Mouse (Mus musculus) neural tube, embryonic 12.5 days (tissue): ENCODE data around the gene Zfp385b. TPM values are rescaled to one million over a fixed set of nuclear protein-coding genes. Genes with fewer than 3 reads are reported as not detected.
A peak's percentile ranks its signal among the peaks of the same experiment; 100 is the strongest.

Experiments
- ATAC-seq: fragments of 200-750 bp; cut with Nextera tagmentation; 2 replicates; pipeline ENCODE4 v1.8.0; 2017; ENCODE audit warnings: low read depth, mild to moderate bottlenecking, moderate TSS enrichment, moderate library complexity; ENCODE audit not compliant: low FRiP score
- H3K27ac ChIP-seq: fragments of 300-500 bp; sonication (generic); 2 replicates; pipeline ENCODE4 v1.5.1; 2016
- H3K27me3 ChIP-seq: fragments of 300-500 bp; sonication (generic); replicated peaks from 2 replicates; pipeline ENCODE4 v1.6.1; 2016; ENCODE audit warnings: mild to moderate bottlenecking
- H3K36me3 ChIP-seq: fragments of 300-500 bp; sonication (generic); 2 replicates; pipeline ENCODE4 v1.6.1; 2016; ENCODE audit warnings: mild to moderate bottlenecking
- H3K4me1 ChIP-seq: fragments of 300-500 bp; sonication (generic); 2 replicates; pipeline ENCODE4 v1.6.1; 2016
- H3K4me2 ChIP-seq: fragments of 300-500 bp; sonication (generic); replicated peaks from 2 replicates; pipeline ENCODE4 v1.6.1; 2016; ENCODE audit warnings: mild to moderate bottlenecking
- H3K4me3 ChIP-seq: fragments of 300-500 bp; sonication (generic); 2 replicates; pipeline ENCODE4 v1.5.1; 2016
- H3K9ac ChIP-seq: fragments of 300-500 bp; sonication (generic); 2 replicates; pipeline ENCODE4 v1.6.1; 2016; ENCODE audit warnings: mild to moderate bottlenecking
- H3K9me3 ChIP-seq: fragments of 300-500 bp; sonication (generic); 2 replicates; pipeline ENCODE4 v1.6.1; 2016; ENCODE audit warnings: mild to moderate bottlenecking
- WGBS: fragments of 180-500 bp; shearing (Covaris S2); methylation state at CpG from one replicate; pipeline ENCODE4 v1.1.7; 2016; 5-methylcytosine and 5-hydroxymethylcytosine counted together
- polyA plus RNA-seq: library from polyadenylated mRNA; unstranded; fragments of >200 nt; fragmentation: Nextera tagmentation; extraction: Ambion mirVana; gene quantifications from 2 replicates; pipeline ENCODE4 v1.2.1, GENCODE M21; 2016

The Zfp385b gene
- polyA plus RNA-seq, 1 experiment from 2014 or later: 3.6 TPM

DNA sequence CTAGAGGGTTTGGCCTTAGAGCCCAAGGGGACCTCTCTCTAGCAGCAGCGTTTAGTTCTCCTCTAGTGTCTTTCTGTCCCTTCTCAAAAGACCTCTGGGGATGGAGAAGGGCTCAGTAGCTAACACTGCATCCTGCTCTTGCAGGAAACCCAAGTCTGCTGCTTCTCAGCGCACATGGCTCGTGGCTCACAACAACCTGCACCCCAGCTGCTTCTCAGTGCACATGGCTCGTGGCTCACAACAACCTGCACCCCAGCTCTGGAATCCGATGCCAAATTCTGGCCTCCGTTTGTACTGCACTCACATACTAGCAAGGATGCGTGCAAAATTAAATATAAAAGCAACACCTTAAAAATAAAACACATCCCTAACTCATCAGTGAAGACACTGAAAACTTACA is 92.6 kb downstream of the Zfp385b start:
- Histone ChIP-seq H3K4me1 (no peaks in the 10 kb centered on the region), H3K27me3 (no peaks in the 10 kb centered on the region), H3K9me3 (no peaks in the 10 kb centered on the region), H3K4me3 (no peak overlapping the region), H3K27ac (no peak overlapping the region), H3K36me3 (no peaks in the 10 kb centered on the region), H3K9ac (no peak overlapping the region), H3K4me2 (no peak overlapping the region)
- WGBS: 85% methylated on average over 7 of the region's 7 CpGs
- no peak for ATAC-seq

- Histone ChIP-seq H3K4me3 (no peak overlapping the region), H3K27me3 (no peaks in the 10 kb centered on the region), H3K27ac (no peak overlapping the region), H3K36me3 (no peaks in the 10 kb centered on the region), H3K4me2 (no peak overlapping the region), H3K9me3 (no peaks in the 10 kb centered on the region), H3K4me1 (no peaks in the 10 kb centered on the region), H3K9ac (no peak overlapping the region)
- ATAC-seq: no peak
- 87% methylated on average over 4 of the region's 4 CpGs for WGBS
These were observed 98.6 kb downstream of the Zfp385b start for GRCm38 (mm10) chr2:77720806-77721205.

- Histone ChIP-seq H3K36me3 (no peaks in the 10 kb centered on the region), H3K4me1 (no peaks in the 10 kb centered on the region), H3K4me3 (no peak overlapping the region), H3K9me3 (no peaks in the 10 kb centered on the region), H3K4me2 (no peak overlapping the region), H3K27me3 (no peaks in the 10 kb centered on the region), H3K27ac (no peak overlapping the region), H3K9ac (no peak overlapping the region)
- 94% methylated on average over 3 of the region's 3 CpGs for WGBS
- no peak for ATAC-seq
These were observed 103.1 kb downstream of the Zfp385b start for GRCm38 (mm10) chr2:77716367-77716766.

- H3K4me2 ChIP-seq: no peak overlapping the region
- no peak overlapping the region for H3K4me3 ChIP-seq
- H3K9me3 ChIP-seq: no peaks in the 10 kb centered on the region
- no peaks in the 10 kb centered on the region for H3K36me3 ChIP-seq
- 61% methylated on average over 5 of the region's 5 CpGs for WGBS
- no peak overlapping the region for H3K9ac ChIP-seq
- no peak for ATAC-seq
- H3K27me3 ChIP-seq: no peaks in the 10 kb centered on the region
- H3K4me1 ChIP-seq: no peaks in the 10 kb centered on the region
- no peak overlapping the region for H3K27ac ChIP-seq
These were observed 105.6 kb downstream of the Zfp385b start for GRCm38 (mm10) chr2:77713886-77714285.

DNA sequence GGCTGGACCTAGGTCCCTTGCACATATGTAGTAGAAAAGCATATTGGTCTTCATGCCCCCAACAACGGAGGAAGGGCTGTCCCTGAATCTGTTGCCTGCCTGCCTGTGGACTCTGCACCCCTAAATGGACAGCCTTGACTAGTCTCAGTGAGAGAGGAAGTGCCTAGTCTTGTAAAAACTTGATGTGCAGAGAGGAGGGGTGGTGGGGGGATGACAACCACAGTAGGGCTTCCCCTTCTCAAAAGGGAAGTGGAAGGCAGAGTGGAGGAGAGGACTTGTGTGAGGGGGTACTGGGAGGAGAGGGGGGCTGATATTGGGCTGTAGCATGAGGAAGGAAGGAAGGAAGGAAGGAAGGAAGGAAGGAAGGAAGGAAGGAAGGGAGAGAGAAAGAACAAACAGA is 107.7 kb downstream of the Zfp385b start:
- Histone ChIP-seq H3K4me3 (no peak overlapping the region), H3K9ac (no peak overlapping the region), H3K36me3 (no peaks in the 10 kb centered on the region), H3K27ac (no peak overlapping the region), H3K4me2 (no peak overlapping the region), H3K9me3 (no peaks in the 10 kb centered on the region), H3K4me1 (no peaks in the 10 kb centered on the region), H3K27me3 (no peaks in the 10 kb centered on the region)
- WGBS: 73% methylated on average over 1 of the region's 1 CpGs
- ATAC-seq: no peak

GRCm38 (mm10) chr2:77709206-77709794 is 110.1 kb downstream of the Zfp385b start:
- Histone ChIP-seq H3K36me3 (no peaks in the 10 kb centered on the region), H3K9me3 (no peaks in the 10 kb centered on the region), H3K27me3 (no peaks in the 10 kb centered on the region), H3K4me3 (no peak overlapping the region), H3K9ac (no peak overlapping the region), H3K4me1 (peaks cover 1% of the 10 kb centered on the region; the same call in 1 of the 2 replicates), H3K27ac (no peak overlapping the region), H3K4me2 (no peak overlapping the region)
- WGBS: 27% methylated on average over 7 of the region's 7 CpGs
- no peak for ATAC-seq

DNA sequence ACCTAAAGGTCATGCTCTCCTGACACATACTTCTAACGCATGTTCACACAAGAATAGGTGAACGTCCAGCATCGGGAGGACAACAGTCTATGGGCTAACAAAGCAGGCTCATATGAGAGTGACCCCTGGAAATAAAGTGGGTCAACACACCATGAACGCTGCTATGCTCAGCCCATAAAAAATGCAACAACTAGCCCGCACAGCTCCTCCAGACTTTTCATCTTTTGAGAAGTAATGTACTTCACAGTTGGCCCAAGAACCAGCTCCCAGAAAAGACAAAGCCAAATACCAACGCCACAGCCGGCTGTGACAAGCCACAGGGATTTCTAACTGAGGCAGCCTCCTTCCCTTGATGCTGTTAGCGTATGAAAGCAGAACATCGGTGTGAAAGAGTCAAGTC is 112.3 kb downstream of the Zfp385b start:
- Histone ChIP-seq H3K4me1 (peaks cover 4% of the 10 kb centered on the region; the same call in 1 of the 2 replicates), H3K4me2 (no peak overlapping the region), H3K4me3 (no peak overlapping the region), H3K9me3 (no peaks in the 10 kb centered on the region), H3K27ac (no peak overlapping the region), H3K27me3 (no peaks in the 10 kb centered on the region), H3K9ac (no peak overlapping the region), H3K36me3 (no peaks in the 10 kb centered on the region)
- ATAC-seq: no peak
- WGBS: 33% methylated on average over 9 of the region's 9 CpGs

- Histone ChIP-seq H3K27me3 (no peaks in the 10 kb centered on the region), H3K4me3 (no peak overlapping the region), H3K9me3 (no peaks in the 10 kb centered on the region), H3K27ac (no peak overlapping the region), H3K4me2 (no peak overlapping the region), H3K36me3 (no peaks in the 10 kb centered on the region), H3K9ac (no peak overlapping the region), H3K4me1 (peaks cover 4% of the 10 kb centered on the region; the same call in 1 of the 2 replicates)
- no peak for ATAC-seq
- WGBS: 76% methylated on average over 2 of the region's 2 CpGs
These were observed 114.0 kb downstream of the Zfp385b start for GRCm38 (mm10) chr2:77705476-77705875.

GRCm38 (mm10) chr2:77703080-77703479 is 116.4 kb downstream of the Zfp385b start:
- ATAC-seq: peak; percentile 41; the same call in 1 of the 2 replicates
- H3K27ac ChIP-seq: no peak overlapping the region
- H3K4me1 ChIP-seq: peaks cover 4% of the 10 kb centered on the region; the same call in 1 of the 2 replicates
- no peak overlapping the region for H3K4me3 ChIP-seq
- peak overlapping the region; percentile 39 for H3K4me2 ChIP-seq
- H3K27me3 ChIP-seq: no peaks in the 10 kb centered on the region
- no peaks in the 10 kb centered on the region for H3K36me3 ChIP-seq
- H3K9ac ChIP-seq: no peak overlapping the region
- WGBS: 49% methylated on average over 19 of the region's 19 CpGs
- H3K9me3 ChIP-seq: no peaks in the 10 kb centered on the region

DNA sequence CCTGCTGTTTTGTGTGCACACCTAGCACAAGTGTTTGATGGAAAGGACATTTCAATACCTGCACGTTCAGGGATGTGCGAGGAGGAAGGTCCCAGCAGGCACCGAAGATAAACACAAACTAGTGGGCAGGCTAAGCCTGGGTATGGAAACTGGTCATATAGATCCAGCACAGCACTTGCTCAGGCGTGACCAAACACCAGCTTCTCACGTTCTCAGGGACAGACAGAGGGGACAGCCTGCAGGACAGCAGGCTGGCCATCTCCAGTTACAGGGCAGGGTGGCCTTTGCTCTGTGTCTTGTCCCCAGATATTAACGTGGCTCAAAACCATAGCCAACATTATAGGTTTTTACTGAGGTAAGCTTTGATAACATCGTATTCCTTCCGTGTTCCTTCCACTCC is 128.3 kb downstream of the Zfp385b start:
- Histone ChIP-seq H3K27me3 (no peaks in the 10 kb centered on the region), H3K9me3 (no peaks in the 10 kb centered on the region), H3K4me1 (no peaks in the 10 kb centered on the region), H3K27ac (no peak overlapping the region), H3K36me3 (no peaks in the 10 kb centered on the region), H3K4me3 (no peak overlapping the region), H3K9ac (no peak overlapping the region), H3K4me2 (no peak overlapping the region)
- no peak for ATAC-seq
- WGBS: 77% methylated on average over 8 of the region's 8 CpGs

DNA sequence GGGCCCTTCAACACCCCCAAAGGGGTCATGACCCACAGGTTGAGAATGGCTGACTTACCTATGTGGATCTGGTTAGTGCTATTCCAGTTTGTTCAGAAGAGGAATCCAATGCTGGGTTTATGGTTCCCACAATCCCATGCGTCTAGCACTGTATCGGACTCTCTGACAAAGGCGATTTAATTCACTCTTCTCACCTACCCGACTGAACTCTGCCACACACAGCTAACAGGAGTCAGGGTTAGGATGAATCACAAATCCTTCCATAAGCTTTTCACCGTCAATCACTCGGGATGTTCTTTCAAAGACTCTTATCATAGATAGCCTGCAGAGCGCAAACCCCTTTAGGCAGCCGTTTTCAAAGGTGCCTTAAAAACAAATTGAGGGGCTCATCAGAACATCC is 129.1 kb downstream of the Zfp385b start:
- Histone ChIP-seq H3K4me2 (no peak overlapping the region), H3K4me1 (no peaks in the 10 kb centered on the region), H3K27me3 (no peaks in the 10 kb centered on the region), H3K9me3 (no peaks in the 10 kb centered on the region), H3K4me3 (no peak overlapping the region), H3K9ac (no peak overlapping the region), H3K27ac (no peak overlapping the region), H3K36me3 (no peaks in the 10 kb centered on the region)
- WGBS: 85% methylated on average over 8 of the region's 8 CpGs
- no peak for ATAC-seq

DNA sequence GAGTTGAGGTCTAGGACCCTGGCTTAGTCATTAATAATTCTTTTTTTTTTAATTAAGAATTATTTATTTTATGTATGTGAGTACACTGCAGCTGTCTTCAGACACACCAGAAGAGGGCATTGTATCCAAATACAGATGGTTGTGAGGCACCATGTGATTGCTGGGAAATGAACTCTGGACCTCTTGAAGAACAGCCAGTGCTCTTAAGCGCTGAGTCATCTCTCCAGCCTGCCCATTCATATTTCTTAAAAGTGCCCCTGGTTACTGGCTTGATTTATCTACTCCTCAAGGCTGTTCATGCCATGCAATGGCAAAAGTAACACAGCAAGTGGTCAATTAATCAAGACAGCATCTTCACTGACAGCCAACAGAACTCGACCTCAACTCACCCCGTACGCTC is 130.8 kb downstream of the Zfp385b start:
- Histone ChIP-seq H3K27me3 (no peaks in the 10 kb centered on the region), H3K36me3 (no peaks in the 10 kb centered on the region), H3K4me3 (no peak overlapping the region), H3K9me3 (no peaks in the 10 kb centered on the region), H3K27ac (no peak overlapping the region), H3K4me2 (no peak overlapping the region), H3K9ac (no peak overlapping the region), H3K4me1 (no peaks in the 10 kb centered on the region)
- 72% methylated on average over 4 of the region's 4 CpGs for WGBS
- ATAC-seq: no peak

DNA sequence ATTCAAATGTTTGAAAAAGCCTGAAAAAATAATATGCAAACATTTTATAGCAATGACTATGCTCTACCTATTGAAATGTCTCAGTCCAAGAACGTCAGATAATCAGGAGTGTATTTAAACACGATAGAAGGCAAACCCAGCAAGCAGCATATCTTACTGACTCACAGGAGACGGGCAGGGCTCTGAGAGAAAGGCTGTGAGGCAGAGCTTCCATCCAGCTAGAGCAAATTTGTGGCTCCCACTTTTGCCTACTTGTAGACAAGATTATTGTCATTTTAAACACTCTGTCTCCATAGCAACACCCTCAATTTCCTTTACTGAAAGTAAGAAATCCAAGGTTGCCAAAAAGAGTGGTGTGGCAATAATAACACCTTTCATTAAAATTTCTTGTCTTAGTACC is 135.4 kb downstream of the Zfp385b start:
- no peaks in the 10 kb centered on the region for H3K9me3 ChIP-seq
- H3K27me3 ChIP-seq: no peaks in the 10 kb centered on the region
- no peak overlapping the region for H3K27ac ChIP-seq
- H3K36me3 ChIP-seq: no peaks in the 10 kb centered on the region
- H3K4me2 ChIP-seq: no peak overlapping the region
- ATAC-seq: no peak
- no peak overlapping the region for H3K9ac ChIP-seq
- 78% methylated on average over 3 of the region's 3 CpGs for WGBS
- H3K4me3 ChIP-seq: no peak overlapping the region
- no peaks in the 10 kb centered on the region for H3K4me1 ChIP-seq
